Mouse (Mus musculus) thymus, postnatal 14 days (tissue): ENCODE measurements around the gene Cavin1.

Experiments
- DNase-seq: peaks from one replicate; pipeline ENCODE4 v3.0.0; 2021

The Cavin1 gene

DNA sequence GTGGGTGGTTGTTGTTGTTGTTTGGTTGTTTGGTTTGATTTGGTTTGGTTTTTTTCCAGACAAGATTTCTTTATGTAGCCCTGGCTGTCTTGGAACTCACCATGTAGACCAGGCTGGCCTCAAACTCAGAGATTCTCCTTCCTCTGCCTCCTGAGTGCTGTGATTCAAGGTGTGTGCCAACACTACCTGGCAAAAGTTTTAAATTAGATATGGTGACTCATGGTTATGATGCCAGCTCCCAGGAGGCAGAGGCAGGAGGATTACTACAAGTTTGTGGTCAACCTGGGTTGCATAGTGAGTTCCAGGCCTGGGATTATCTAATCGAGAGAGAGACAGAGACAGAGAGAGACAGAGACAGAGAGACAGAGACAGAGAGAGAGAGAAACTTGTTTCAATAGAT is 9.8 kb upstream of the Cavin1 start:
- DNase-seq, result no peak

DNA sequence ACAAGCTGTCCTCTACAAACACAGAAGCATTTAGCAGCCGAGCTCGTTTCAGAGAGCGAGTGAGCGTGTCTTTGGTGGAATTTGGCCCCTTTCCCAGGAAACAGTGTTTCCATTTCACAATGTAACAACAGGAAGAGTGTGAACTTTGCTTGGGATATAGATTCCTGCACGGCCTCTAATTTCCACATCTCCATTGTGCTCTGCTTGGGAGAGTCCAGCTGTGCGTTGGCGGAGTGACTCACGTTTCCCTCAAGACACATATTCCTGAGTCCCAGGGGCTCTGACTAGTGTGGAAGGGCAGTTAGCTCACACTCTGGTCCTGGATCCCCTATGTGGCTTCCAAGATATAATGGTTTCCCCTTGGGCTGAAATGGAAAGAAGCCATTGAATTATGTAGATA is 9.2 kb upstream of the Cavin1 start:
- no peak for DNase-seq

DNA sequence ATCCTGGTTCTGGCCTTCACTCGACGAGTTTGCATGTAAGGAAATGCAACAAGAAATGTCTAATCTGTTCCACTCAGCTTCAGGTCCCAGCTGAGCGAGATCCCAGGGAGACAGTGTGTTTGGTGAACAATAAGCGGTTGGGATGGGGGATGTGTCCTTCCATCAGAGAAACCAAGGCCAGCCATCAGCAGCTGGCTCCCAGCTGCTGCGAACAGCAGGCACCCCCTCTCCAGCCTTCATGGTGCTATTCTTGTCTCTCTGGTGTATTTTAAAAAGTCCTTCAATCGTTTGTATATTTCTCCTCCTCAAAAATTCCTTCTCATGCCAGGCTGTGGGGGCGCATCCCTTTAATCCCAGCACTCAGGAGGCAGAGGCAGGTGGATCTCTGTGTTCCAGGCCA is 4.6 kb upstream of the Cavin1 start:
- DNase-seq, result no peak

DNA sequence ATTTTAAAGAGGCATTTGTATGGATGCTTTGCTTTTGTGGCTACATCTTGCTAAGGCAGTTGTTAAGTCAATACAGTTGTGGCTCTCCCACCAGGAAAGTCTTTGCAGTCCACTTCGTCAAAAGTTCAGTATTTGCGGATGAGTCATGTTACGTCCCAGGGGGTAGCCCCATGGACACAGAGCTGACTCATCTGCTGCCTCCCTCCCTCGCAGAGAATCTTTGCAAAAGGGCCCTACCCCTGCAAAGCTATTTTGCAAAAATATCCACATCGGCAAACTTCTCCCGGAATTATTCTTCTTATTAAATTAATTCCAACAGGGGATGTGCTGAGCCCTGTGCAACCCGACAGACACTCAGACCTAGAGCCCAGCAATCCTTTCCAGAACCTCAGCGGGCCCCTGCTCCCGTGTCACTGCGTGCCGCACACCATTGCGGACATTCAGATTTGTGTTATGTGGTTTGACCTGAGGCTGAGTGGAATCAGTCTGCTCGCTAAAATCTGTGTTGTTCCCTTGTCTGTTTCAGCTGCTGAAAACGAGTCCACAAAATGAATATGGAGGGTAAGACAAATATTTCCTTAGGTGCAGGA is 3.8 kb upstream of the Cavin1 start:
- no peak for DNase-seq

DNA sequence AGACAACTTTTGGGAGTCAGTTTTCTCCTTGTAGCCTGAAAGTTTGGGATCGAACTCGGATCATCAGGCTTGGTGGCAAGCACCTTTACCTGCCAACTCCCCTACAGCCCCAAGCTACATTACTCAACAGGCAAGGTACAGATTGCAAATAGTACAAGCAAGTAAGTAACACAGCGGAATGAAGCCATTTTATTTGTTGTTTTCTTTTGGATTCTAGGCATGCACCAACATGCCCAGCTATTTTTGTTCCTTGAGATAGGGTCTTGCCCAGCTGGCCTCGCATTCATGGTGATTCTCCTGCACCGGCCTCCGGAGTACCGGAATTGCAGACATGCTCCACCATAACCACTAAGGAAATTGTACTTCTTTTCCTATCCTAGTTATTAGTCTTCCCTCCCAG is 2.6 kb upstream of the Cavin1 start:
- DNase-seq, result no peak

DNA sequence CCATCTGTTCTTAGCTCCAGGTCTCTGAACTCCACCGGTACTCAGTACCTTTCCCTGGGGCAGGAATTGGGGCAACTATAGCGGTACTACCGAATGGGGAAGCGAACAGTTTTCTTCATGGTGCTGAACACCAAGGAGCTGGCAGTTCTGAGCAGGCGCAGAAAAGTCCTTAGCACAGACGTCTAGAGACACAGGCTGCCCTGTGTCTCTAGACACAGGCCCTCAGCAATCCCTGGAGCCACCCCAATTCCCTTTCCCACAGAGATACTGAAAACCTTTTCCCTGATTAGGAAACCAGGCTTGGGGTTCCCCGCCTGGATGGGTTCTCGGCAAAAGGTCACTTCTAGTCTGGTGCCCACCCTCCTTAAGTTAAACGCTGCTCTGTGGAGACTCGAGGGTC is 768 bp upstream of the Cavin1 start:
- no peak for DNase-seq

DNA sequence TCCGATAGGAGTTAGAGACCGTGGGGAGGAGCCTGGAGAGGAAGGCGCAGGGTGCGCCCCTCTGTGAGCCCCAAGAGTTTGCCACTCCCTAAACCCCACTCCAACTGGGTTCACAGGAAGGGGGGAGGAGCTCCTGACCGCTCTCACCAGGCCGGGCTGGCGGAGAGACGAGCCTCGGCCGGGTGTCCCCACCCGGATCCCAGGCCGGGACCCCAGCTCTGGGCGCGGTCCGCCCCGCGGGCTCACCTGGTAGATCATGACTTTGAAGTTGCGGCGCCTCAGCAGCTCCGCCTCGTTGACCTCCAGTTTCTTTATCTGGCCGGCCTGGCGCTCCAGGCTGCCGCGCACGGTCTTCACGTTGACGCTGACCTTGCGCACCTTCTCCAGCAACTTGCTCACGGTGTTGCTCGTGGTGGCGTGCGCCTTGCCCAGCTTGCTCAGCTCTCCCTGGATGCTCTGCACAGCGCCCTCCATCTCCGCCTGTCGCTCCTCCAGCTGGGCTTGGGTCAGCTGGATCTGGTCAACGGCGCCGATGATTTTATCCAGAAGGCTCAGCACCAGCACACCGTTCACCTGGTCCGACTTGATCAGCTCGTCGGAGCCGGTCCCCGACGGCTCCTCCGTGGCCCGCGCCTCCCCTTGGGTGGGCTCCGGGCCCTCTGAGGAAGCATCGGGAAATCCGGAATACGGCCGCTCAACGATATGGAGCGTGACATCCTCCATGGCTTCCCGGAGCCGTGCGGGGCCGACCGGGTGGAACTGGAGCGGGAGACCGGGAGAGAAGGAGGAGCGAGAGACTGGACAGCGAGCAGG is 737 bp downstream of the Cavin1 start:
- DNase-seq, result no peak

DNA sequence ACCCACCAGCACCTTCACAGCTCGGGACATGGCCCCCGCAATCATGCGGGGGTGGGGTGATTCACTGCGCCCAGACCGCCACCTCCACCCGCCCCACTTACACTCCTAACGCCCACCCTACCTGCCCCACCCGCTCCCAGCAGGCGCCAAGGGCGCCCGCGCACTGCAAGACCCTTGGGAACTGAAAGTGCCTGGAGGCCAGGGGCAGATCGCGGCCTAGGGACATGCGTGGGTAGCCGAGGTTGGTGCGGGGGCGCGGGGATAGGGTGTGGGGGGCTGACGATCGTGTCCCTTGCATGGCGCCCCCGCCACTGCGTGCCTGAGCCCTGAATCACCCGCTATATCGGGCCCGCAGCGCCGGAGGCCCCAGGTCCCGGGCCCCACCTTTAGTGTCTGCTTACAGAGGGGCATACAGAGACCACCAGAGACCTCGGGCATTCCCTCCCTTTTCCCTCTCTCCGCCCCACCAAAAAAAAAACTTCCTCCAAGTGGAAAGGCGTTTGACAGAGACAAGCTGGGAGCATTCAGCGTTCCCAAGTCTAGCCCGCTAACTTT is 1.4 kb downstream of the Cavin1 start:
- peak; percentile 16 for DNase-seq

DNA sequence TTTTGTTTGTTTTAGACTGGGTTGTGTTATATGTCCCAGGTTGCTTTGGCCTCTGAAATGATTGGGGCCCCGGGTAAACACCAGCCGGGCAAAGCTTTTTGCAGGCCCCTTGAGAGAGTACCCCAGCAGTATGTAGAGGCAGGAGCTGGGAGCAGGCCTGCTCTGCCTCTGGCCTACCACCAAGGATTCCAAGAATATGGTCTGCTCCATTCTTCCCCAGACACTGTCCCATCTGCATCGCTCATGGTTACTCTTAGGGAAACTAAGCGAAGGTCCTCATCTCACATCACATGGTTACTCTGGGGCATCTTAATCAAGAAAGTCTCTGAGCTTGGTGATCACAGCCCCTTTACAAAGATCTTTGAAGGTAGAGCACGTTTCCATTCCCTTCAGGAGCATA is 2.2 kb downstream of the Cavin1 start:
- DNase-seq, result no peak

DNA sequence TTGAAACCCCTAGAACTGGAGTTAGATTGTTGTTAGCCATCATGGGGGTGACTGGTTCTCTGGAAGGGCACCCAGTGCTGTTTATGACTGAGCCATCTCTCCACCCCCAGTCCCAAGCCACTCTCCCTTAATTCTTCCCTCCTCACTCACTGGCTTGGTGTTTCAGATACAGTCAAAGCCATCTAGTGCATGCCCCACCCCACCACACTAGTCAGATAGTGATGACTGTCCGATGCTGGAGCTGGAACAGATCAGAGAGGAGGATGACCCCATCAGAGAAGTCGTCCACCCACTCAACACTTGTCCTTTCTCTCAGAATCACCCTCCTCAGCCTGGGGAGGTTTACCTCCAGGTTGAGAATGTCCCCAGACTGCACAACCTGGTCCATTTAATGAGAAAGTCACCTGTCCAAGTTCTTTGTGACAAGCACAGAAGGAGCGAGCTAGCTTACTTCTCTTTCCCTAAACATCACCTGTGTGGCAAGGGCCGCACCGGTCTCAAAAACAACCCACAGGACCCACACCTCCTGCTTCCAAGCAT is 2.7 kb downstream of the Cavin1 start:
- DNase-seq, result no peak

DNA sequence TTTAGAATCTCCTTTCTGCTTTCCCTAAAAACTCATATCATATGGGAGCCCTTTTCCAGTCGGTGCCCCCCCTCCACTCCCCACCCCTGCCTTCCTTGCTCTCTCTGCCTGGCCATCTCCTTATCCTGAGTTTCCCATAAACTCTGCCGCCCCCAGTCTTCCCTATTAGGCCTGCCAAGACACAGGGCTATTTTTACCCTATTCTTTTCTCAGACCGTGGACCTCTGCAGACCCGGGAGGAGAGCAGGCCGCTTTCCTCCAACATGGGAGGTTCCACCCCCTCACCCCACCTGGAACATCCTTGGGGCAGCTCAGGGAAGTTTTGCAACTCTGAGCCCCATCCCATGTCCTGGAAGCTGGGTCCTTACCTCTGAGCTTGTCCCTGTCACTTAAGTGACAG is 3.3 kb downstream of the Cavin1 start:
- no peak for DNase-seq

DNA sequence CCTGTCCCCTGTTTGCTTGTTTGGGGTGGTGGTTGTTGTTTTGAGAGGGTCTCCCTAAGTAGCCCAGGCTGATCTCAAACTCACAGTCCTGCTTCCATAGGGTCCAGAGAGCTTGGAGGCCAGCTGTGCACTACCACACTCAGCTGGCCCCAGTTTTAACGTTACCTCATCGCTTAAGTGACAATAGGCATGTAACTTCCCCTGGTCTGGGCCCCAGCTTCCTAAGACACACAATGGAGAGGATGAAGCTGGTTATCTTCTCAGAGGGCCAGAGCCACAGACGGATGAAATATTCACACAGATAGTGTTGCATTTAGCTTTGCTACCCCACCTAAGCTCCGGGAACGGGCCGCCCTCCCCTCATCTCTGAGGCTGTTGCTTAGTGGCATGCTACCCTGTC is 4.9 kb downstream of the Cavin1 start:
- no peak for DNase-seq

DNA sequence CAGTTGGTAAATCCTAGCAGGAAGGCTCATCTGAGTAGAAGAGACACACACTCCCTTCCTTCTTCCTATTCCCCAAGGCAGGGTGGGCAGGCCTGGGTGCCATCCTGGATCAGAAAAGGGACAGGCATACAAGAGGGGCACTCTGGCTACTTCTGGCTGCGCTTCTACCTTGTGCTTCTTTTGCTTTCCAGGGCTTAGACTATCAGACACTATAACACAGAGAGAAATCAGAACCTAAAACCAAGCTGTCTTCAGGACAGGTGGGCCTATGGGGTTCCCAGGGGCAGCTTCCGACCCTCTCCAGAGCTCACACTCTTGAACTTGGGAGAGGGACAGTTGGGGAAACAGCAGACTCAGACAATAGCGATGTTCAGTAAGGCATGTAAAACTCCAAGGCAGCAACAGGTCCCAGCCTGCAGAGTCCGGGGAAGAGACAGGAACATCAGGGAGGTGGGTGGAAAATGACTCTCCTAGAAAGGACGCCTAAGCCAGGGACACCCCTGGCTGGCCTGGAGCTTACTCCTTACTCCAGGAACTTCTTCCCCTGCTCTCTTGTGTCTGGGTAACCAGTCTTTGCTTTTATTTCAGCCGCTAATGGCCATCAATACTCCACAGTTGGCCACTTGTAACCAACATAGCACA is 5.7 kb downstream of the Cavin1 start:
- no peak for DNase-seq

DNA sequence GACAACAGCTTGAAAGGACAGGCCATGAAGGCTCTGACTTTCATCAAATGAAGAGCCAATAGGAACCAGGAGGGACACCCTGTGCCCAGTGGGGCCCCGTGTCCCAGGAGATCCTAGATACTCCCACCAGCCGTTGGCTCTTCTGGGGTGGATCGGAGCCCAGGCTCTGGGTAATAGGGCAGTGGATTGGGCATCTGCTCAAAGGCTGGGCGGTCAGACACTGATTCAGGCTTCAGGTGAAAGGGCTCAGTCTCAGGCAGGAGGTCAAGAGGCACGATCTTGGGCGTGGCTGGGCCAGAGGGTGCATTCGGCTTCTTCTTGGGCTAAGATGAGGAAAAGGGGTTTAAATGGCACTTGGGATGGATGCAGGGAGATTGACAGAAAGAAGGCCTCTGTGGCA is 6.5 kb downstream of the Cavin1 start:
- DNase-seq, result no peak

DNA sequence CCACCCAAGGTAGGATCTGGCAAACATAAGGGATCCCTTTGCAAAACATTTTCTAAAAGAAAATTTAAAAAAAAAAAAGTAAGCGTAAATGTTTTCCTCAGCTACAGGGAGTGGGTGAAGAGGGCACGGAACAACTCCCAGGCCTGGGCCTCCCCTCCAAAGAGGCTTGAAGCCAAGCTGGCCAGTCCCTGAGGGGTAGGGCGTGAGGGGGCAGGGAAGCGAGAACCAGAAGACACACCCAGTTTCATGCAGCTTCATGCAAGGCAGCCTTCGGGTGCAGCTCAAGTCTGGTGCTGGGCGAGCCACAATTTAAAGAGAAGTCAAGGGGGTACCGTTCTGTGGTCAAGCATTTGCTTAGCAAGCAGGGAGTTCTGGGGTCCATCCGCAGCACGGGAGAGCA is 7.0 kb downstream of the Cavin1 start:
- no peak for DNase-seq

DNA sequence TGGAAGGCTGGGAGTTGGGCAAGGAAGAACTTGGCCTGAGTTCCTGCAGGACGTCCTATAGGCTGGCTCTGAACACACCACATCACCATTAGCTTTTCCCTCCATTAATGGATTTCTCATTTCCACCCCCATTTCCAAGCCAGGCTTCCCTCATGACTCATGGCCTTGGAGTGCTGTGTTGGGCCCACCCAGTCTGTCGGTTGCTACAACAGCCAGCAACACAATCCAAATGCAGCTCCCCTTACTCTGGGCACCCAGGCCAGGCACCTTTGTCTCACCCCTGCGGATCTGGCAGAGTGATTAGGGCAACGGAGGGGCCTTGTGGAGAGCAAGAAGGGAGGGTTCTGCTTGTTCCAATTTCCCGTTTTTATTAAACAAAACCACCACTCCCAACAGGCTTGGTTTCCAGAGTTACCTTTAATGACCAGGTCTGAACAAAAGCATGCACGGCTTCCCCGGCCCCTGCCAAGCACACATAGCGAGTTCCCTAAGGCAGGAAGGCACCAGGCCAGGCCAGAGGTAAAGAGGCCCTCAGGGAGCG is 8.2 kb downstream of the Cavin1 start:
- DNase-seq, result no peak

DNA sequence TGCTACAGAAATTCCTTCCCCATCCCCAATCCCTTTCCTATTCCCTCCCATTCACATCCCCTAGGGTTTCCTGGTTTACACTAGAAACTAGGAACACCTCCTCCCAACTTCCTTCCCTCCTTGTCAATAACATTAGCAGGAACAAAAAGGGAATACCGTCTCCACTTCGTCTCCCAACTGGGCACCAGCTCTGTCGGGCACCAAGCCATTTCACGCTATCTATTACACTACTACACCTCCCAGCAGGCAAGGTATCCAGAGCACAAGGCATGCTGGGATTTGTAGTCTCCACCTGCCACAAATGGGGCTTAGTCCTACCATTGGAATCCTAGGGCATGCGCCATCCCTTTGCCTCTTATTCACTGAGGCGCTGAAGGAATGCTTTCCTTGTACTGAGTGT is 10.1 kb downstream of the Cavin1 start:
- peak; percentile 16 for DNase-seq

DNA sequence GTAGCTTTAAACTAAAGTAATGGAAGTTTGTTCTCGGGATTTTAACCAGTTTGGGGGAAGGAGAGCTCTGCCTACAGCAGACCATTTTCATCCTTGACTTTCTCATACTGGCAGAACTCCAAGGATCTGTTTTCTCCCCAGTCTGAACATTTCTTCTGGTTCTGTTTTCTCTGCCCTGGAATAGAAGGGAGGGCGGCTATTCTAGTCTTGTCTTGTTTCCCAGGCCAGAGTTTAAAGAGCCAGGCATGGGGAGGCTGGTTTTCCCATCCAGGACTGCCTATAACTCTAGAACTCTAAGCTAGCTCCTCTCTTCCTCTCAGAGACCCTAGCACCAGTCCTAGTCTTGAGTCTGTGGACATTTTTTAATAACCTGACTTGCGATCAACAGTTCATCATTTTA is 10.9 kb downstream of the Cavin1 start:
- DNase-seq, result no peak

DNA sequence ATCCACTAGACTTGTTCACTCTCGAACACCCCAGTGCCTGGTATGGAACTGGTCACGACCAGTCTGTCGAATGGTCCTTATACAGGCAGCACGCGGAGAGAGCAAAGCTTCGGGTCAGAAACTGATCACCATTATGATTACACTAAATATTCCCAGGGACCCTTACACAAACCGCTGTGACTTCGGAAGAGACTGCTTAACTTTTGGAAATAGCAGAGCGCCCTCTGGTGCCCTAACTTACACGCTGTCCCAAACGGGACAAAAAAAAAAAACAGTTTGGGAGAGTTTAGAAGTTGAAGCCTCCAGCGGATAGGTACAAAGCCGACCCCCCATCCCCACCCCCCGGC is 11.2 kb downstream of the Cavin1 start:
- DNase-seq, result peak; percentile 73

DNA sequence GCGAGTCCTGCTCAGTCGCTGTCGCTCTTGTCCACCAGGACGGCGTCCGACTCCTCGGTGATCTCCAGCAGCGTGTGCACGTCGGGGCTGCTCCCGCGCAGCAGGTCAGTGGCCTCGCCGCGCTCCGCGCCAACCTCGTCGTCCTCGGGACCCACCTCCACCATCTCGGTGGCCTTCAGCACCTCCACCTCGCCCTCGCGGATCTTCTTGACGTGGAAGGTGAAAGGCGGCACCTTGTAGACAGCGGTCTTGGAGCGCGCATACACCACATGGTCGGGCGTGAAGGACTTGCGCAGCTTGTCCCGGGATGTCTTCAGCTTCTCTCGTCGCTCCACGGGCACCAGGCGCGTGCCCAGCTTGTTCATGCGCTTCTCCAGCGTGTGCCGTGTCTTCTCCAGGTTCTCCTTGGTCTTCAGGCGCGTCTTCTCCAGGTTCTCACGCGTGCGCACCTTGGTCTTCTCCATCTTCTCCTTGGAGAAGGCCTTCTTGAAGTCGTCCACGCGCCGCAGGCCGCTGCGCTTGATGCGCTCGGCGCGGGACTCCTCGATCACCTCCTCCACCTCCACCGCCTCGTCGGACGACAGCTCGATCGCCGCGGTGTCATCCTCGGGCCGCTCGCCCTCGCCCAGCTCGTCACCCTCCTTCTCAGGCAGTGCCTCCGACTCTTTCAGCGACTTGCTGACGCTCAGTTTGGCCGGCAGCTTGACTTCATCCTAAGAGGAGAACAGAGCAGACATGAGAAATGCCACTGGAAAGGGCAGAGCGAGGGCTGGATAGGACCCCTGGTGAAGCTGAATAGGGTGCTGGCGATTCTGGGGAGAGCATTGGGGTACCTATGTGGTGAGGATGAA is 11.8 kb downstream of the Cavin1 start:
- no peak for DNase-seq

DNA sequence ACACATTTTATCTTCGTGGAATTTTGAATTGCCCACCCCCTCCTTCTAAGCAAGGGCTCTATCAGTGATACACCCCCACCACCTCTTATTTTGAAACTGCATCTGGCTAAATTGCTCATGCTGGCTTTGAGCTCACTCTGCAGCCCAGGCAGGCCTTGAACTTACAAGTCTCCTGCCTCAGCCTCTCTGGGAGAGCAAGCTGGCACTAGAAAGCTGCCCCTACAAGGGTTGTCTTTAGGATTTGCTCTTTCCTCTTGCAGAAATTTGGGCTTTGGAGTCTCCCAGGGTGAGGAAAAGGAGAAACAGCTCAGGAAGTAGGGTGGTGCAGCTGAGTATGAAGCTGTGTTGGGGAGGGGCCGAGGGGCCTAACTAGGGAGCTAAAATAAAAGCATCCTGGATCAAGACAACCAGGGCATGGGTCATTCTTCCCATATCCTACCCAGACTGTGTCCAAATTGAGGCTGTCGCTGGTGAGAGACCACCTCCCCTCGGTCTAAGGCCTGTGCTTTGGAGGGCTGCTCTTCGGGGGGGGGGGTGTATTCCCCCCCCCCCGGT is 12.7 kb downstream of the Cavin1 start:
- DNase-seq, result no peak

DNA sequence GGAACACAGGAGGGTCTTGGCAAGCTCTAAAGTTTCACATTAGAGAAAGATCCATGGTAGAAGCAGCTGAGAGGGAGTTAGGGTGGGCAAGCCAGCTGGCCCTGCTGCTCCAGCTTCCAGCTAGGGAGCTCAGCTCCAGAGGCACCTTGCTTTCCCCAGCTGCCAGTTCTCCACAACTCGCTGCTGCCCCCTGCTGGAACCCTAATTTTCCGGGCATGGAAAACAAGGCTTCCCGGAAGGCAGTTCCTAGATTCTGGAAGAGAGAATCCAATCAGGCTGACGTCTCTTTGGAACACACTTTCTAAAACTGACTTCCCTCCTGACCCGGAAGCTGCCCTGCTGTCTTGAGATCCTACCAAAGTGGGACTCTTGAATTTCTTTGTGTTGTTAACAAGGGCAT is 13.4 kb downstream of the Cavin1 start:
- peak; percentile 81 for DNase-seq
